Mouse (Mus musculus) liver (tissue): ENCODE measurements at regions not wholly inside any gene's neighbourhood (a gene's known extent, or its start where the extent isn't known, plus 50 kb on each side); places are given as distances from the start of the nearest gene placed in this dataset.

Experiments
- DNase-seq: peaks from one replicate; pipeline ENCODE4 v3.0.0-alpha.2; 2020; ENCODE audit warnings: mixed read lengths

DNA sequence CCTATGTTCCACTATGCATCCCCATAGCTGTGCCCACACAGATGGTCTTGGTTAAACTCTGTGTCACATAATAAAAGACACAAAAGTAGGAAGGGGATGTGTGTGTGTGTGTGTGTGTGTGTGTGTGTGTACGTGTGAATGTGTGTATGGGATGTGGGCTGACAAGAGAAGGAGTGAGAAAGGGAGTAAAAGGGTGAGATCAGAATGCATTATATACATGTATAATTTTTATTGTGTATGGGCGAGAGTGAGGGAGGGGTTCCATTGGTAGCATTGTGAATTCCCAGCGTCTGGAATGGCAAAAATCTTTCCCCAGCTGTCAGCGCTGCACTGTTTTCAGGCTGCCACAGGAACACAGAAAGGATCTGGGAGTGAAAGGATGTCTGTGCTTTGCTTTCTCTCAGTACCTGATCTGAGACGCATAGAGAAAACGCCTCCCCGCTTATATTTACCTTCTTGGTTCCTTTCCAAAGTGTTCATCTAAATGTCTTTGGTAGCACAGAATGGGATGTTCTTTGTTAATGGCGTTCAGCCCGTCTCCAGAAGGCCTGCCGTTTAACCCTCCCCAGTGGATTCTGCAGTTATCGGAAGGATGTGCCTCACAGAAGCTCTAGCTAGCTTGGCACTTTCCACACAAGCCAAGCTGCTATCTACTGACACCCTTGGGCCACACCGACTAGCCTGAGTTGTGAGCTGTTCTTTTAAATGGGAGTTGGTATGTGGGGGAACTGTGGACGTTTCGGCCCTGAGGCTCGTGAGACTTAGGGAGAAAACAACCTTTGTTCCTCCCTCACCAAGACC, 785.8 kb downstream of the Tmem114 start:
- DNase-seq, result no peak

DNA sequence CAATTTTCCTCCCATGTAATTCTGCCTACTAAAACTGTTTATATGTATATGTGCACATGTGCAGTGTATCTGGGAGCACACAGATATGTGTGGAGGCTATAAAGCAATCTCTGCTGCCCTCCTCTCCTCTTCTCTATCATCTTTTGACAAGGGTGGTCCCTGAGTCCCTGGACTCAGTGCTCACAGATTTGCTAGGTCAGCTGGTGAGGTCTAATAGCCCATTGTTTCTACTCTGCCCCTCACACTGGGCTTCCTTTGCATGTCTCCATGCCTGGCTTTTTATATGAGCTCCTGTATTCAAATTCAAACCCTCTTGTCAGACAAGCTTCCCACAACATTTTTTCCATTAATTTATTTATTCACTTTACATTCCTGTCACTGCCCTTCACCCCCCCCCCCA, 786.9 kb downstream of the Tmem114 start:
- no peak for DNase-seq

DNA sequence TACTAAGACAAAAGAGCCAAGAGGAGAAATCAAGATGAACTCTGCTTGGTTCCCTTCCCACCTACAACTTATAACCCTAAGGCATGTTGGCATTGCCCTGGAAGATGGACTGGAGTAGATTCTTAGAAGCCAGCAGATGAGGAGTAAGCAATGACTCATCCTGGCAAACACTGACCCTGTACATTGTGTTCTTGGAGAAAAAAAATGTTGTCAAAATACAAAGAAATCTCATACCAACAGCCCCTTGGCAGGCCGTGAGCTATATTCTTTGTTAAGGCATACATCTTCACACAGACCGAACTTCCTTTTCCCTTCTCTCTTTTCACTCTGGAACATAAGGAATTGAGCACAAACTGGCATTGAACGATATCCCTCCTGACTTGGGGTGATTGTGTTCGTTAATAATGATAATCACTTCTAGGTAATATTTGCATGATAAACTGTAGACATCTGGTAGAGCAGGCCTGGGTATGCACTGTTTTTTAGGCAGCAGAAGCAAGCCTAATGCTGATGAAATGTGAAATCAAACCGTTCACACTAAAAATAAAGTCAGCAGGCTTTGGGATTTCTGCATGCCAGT, 787.7 kb downstream of the Tmem114 start:
- DNase-seq, result no peak

DNA sequence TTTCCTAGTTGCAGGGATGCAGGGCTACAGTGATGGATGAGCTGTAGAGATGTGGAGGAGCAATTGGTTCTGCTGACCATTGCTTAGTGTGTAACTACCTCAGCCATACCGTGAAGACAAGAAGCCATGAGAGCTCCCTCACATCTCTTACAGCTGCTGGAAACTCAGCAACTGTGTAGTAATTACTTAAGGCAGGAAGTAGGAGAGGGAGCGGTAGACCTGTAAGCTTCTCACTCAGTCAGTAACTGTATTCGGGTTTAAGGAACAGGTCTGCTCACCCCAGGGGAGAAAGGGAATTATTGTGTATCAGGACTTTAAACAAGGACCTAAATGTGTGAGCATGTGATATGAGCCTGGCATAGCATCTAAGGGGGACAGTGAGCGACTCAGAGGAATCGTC, 788.6 kb downstream of the Tmem114 start:
- DNase-seq, result no peak

DNA sequence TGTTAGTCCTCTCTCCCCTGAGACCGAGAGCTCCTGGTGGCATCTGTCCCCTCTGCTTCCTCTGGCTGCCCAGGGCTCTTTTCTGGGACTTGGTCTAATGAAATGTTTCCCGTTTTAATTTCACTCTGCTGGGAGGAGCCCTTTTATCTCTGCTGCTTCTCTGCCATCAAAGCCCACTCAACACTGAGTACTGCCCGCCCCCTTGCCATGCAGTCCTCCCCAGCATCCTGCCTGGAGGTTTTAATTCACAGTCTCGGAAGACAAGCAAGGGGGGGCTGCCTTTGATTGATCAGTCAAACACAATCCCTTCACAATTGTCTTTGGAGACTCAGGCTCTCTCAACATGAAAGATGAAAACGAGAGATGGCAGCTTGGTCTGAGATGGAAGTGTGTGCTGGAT, 792.5 kb downstream of the Tmem114 start:
- DNase-seq, result no peak

DNA sequence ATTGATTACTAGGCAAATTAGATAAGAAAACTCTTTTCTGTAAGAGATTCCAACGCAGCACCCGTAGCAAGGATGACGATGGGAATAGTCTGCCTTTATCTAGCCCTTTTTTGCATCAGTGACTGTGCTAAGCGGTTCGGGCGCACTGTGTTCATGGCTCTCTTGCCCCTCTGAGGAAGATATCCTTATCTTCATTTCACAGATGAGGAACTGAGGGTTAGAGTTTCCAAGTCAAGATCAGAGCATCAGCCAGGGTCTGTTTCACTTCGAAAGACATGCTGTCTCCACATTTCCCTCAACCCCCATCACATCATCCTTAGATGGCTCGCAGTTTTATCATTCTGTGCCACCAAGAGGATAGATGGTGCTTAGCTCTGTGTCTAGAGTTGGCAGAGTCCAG, 796.6 kb downstream of the Tmem114 start:
- DNase-seq, result no peak

GRCm38 (mm10) chr16:7606602-7607001, 818.3 kb downstream of the Tmem114 start:
- DNase-seq, result peak; percentile 6

- DNase-seq, result no peak
Observed at GRCm38 (mm10) chr16:7602428-7602827, 822.5 kb downstream of the Tmem114 start.

DNA sequence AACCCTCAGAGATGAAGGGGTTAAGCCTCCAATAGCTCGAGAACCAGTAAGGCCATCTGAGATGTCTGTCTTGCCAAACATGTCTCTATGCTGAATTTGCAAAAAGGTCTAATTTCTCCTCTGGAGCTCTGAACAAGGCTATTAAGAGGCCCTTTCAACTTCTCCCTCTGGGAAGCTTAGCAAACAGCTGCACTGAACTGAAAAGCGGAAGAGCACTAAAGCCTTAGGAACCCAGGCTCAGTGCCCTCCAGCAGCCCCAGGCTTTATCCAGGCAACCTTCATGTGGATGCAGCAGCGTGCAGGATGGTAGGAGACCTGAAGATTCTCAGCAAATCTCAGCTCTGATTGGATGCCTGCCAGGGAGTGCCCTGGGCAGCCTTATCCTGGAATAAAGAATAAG, 850.1 kb downstream of the Tmem114 start:
- no peak for DNase-seq

DNA sequence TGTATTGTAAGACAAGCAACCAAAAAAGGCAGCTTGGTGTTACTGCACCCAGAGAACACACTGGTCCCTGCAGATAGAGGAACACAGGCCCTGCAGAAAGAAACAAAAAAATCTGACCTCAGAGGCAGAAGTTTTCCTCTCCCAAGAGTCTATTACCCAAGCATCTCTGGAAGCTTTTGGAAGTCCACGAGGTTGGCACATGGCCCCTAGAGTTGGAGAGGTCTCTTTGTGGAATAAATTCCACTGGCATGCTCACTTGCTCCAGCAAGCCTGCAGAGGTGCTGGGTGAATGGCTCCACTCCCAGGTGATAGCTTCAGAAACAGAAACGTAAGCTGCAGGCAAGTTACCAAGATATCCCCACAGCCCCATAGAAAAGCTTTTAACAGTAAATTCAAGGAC, 864.1 kb downstream of the Tmem114 start:
- DNase-seq, result no peak

DNA sequence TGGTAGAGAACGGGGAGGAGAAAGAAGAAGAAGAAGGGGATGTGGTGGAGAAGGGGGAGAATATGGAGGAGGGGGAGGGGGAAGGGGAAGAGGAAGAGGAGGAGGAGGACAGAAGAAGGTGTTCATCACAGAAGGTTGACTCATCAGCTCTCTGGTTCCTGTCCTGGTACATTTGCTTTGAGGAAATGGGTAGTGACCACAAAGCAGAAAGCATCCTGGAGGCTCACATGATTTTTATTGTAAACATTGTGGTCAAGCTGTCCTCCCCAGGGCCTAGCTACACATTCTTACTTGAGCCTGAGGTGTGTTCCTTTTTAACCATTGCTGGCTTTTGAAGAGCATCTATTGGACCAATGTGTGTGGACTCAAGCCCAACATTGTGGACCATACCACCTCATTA, 865.8 kb downstream of the Tmem114 start:
- no peak for DNase-seq

GRCm38 (mm10) chr16:7558637-7559036, 866.3 kb downstream of the Tmem114 start:
- no peak for DNase-seq

GRCm38 (mm10) chr16:7555911-7556310, 869.0 kb downstream of the Tmem114 start:
- no peak for DNase-seq

- no peak for DNase-seq
Observed at GRCm38 (mm10) chr16:7549568-7549967, 875.4 kb downstream of the Tmem114 start.

GRCm38 (mm10) chr16:7544067-7544466, 880.9 kb downstream of the Tmem114 start:
- no peak for DNase-seq

- no peak for DNase-seq
Observed at GRCm38 (mm10) chr16:7529811-7530210, 895.1 kb downstream of the Tmem114 start.

DNA sequence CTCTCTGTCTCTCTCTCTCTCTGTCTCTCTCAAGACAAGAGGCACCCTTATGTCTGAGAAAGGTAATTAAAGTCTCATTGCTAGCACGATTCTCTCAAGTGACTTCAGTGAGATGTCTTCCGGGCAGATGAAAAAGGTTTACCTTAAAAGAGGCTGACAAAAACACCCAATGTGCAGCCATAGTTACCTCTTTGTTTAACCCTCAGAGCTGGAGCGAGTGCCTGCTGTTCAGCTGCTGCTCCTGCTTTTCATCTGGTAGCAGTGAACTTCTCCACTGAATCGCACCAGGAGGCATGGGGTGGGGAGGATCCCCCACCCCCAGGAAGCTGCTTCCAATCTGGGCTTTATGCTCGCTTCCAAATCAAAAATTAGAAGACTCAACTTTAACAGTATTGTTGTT, 896.0 kb downstream of the Tmem114 start:
- DNase-seq, result no peak

DNA sequence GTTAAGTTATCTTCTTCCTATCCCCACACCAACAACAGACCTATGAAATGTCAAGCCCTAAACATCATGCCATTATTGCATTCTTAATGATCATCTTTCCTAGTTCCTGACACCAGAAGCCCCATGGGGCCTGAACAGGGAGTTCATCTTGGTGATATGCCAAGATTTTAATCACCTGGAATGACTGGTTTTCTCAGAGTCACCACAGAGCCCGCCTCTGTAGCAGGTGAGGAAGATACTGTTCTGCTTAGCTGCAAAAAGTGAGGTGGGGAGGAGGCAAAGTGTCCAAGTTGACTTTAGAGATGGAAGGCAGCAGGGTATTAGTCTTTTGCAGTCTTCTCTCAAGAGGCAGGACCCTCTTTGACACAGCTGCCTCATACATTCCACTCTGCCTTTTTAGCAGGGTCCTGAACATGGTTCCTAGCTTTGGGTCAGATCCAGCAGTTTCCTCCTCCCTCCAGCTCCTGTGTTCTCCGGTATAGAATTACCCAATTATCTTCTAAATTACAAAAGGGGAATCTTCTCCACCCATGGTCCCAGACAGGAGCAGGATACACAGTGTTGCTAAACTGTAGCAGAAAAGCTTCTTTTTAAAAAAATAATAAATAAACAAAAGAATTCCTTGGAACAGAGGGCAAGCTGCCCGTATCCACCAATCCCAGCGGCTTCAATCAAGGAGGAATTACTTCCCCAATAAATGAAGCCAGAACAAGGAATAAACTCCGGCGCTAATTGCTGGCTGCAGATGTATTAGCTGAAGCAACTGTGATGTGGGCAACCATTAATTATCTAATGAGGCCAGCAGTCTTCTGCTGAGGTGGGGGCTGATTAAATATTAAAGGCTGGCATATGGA, 896.8 kb downstream of the Tmem114 start:
- no peak for DNase-seq

DNA sequence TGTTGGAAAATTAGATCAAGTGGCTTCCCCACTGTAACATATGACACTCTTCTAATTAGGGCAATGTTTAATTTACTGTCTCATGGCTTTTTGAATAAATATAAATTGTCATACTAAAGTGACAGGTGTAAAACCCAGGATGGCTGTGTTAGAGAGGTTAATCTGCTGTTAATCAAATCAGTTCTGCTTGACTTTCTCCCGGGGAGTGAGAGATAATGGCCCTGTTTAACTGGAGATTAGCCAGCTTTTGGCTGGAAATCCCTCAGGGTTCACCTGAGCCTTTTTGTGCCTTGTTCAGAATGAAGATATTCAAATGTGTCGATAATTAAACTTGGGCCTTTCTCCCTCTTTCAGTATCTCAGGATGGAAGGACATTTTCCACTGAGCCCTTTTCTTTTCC, 906.2 kb downstream of the Tmem114 start:
- DNase-seq, result no peak
